In the genomic region with DNA sequence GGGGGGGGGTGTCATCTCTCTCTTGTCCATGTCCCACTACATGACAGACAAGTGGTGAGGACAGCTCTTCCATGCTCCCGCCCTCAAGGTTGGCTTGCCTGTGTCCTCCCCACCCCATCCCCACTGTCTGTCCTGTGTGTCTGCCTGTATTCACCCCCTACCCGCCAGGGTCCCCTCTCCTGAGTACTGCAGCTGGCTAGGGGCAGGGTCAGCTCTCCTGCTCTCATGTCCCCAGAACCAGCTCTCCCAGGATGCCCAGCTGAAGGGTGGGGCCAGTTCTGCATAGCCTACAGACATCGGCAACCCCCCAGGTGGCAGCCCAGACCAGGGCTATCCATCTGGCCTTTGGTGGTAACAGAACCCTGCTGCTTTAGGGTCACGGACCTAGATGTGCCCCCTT, we compare ENCODE assay signal across 23 mouse cellular contexts. TPM values are rescaled to one million over a fixed set of nuclear protein-coding genes. Genes with fewer than 3 reads are reported as not detected.
DNase-seq lines count a peak whose midpoint lies in the region; ATAC-seq and TF ChIP-seq lines count a peak whose summit lies in the region.
"Had no signal": no experiment of that assay in that cellular context is flagged by ENCODE, and none has a peak within 500 bp of the region (broad histone marks: within the 10 kb centered on the region; RNA-seq: fewer than 3 reads in every experiment).

No protein-coding gene starts in this region.

- no peak for TF ChIP-seq CTCF in heart, adult 2 months (IDR thresholded peaks at IDR 0.05)
- no peak for TF ChIP-seq CTCF in stomach, postnatal 0 days (IDR thresholded peaks at IDR 0.05; ENCODE audit: low read depth)

- no peaks in the 10 kb centered on the region for H3K4me1 ChIP-seq in embryonic facial prominence, embryonic 12.5 days
- H3K4me1 ChIP-seq in embryonic facial prominence, embryonic 10.5 days: no peaks in the 10 kb centered on the region
- peaks cover 4% of the 10 kb centered on the region for H3K4me1 ChIP-seq in heart, adult 2 months (ENCODE audit: control insufficient read depth, insufficient read depth, low read length)
- no peaks in the 10 kb centered on the region for H3K4me1 ChIP-seq in stomach, postnatal 0 days (replicated peaks; ENCODE audit: control insufficient read depth, insufficient read depth)
- H3K4me1 ChIP-seq in hindbrain, embryonic 16.5 days (ENCODE audit: control insufficient read depth, insufficient read depth, low read depth, low read length): no peaks in the 10 kb centered on the region

- H3K36me3 ChIP-seq in embryonic facial prominence, embryonic 12.5 days: no peaks in the 10 kb centered on the region
- no peaks in the 10 kb centered on the region for H3K36me3 ChIP-seq in embryonic facial prominence, embryonic 10.5 days (replicated peaks)
- no peaks in the 10 kb centered on the region for H3K36me3 ChIP-seq in heart, adult 2 months (ENCODE audit: control insufficient read depth, insufficient read depth, low read length)
- no peaks in the 10 kb centered on the region for H3K36me3 ChIP-seq in stomach, postnatal 0 days (ENCODE audit: control insufficient read depth, insufficient read depth, low read length)
- no peaks in the 10 kb centered on the region for H3K36me3 ChIP-seq in hindbrain, embryonic 16.5 days (ENCODE audit: control insufficient read depth, insufficient read depth, low read length)
- H3K36me3 ChIP-seq: G1E had no signal

- no peaks in the 10 kb centered on the region for H3K79me2 ChIP-seq in heart, adult 2 months (replicated peaks; ENCODE audit: control insufficient read depth, insufficient read depth, low read length)

- H3K27me3 ChIP-seq in embryonic facial prominence, embryonic 12.5 days: no peaks in the 10 kb centered on the region
- no peaks in the 10 kb centered on the region for H3K27me3 ChIP-seq in embryonic facial prominence, embryonic 10.5 days (replicated peaks; ENCODE audit: low read depth, poor library complexity, severe bottlenecking)
- no peaks in the 10 kb centered on the region for H3K27me3 ChIP-seq in heart, adult 2 months (ENCODE audit: control insufficient read depth, insufficient read depth, low read length)
- H3K27me3 ChIP-seq in stomach, postnatal 0 days (ENCODE audit: control insufficient read depth, insufficient read depth, low read length): no peaks in the 10 kb centered on the region
- no peaks in the 10 kb centered on the region for H3K27me3 ChIP-seq in hindbrain, embryonic 16.5 days (replicated peaks; ENCODE audit: control insufficient read depth, insufficient read depth, low read length)
- H3K27me3 ChIP-seq: CH12.LX, Patski had no signal

- H3K9me3 ChIP-seq in embryonic facial prominence, embryonic 12.5 days: no peaks in the 10 kb centered on the region
- H3K9me3 ChIP-seq in embryonic facial prominence, embryonic 10.5 days: no peaks in the 10 kb centered on the region
- no peaks in the 10 kb centered on the region for H3K9me3 ChIP-seq in stomach, postnatal 0 days (ENCODE audit: control insufficient read depth, low read length)
- H3K9me3 ChIP-seq in hindbrain, embryonic 16.5 days (ENCODE audit: control insufficient read depth, low read length): no peaks in the 10 kb centered on the region

- no peak overlapping the region for H3K27ac ChIP-seq in embryonic facial prominence, embryonic 12.5 days
- H3K27ac ChIP-seq in embryonic facial prominence, embryonic 10.5 days (replicated peaks): no peak overlapping the region
- no peak overlapping the region for H3K27ac ChIP-seq in heart, adult 2 months
- no peak overlapping the region for H3K27ac ChIP-seq in stomach, postnatal 0 days (replicated peaks)
- no peak overlapping the region for H3K27ac ChIP-seq in hindbrain, embryonic 16.5 days (ENCODE audit: low read depth, low read length)

- WGBS in embryonic facial prominence, embryonic 12.5 days: 90% methylated on average over 4 of the region's 4 CpGs
- 90% methylated on average over 4 of the region's 4 CpGs for WGBS in embryonic facial prominence, embryonic 10.5 days
- 92% methylated on average over 4 of the region's 4 CpGs for WGBS in heart, adult 2 months
- 96% methylated on average over 4 of the region's 4 CpGs for WGBS in stomach, postnatal 0 days
- WGBS in hindbrain, embryonic 16.5 days: 93% methylated on average over 4 of the region's 4 CpGs

- H3K9ac ChIP-seq in embryonic facial prominence, embryonic 12.5 days: no peak overlapping the region
- H3K9ac ChIP-seq in heart, adult 2 months (ENCODE audit: low read depth, low read length): no peak overlapping the region
- no peak overlapping the region for H3K9ac ChIP-seq in stomach, postnatal 0 days (ENCODE audit: low read length)
- H3K9ac ChIP-seq in hindbrain, embryonic 16.5 days (ENCODE audit: low read depth, low read length): no peak overlapping the region

- no peak for TF ChIP-seq POLR2A in heart, adult 2 months (IDR thresholded peaks at IDR 0.05; ENCODE audit: insufficient read depth, low read depth, low read length)

- intact Hi-C loops in heart, adult 2 months (cut with DNase I): loop anchor here (10.0 kb wide), 1 partner anchor 110 kb away; the partner anchor contains the start of gene Depp1

- no peak for TF ChIP-seq EP300 in heart, adult 2 months (IDR thresholded peaks at IDR 0.05; ENCODE audit: insufficient read depth, low read depth, low read length)
- no peak for TF ChIP-seq EP300 in stomach, postnatal 0 days (optimal IDR thresholded peaks at IDR 0.05)

- ATAC-seq in embryonic facial prominence, embryonic 12.5 days (ENCODE audit: insufficient number of reproducible peaks, insufficient read depth, low FRiP score, low TSS enrichment): 0 out of 2 replicates have a peak, but pooled peaks have one; percentile 35
- peak; percentile 21; the same call in 1 of the 2 replicates for ATAC-seq in stomach, postnatal 0 days (ENCODE audit: low FRiP score, low TSS enrichment)
- no peak for ATAC-seq in hindbrain, embryonic 16.5 days
- ATAC-seq: activated CD4-positive, CD25-positive, alpha-beta regulatory T cell, adult 4 months; CD4-positive, CD25-positive, alpha-beta regulatory T cell, adult 4 months; Patski had no signal

- DNase-seq in embryonic facial prominence, embryonic 10.5 days (ENCODE audit: low spot score): no peak
- DNase-seq in heart, adult 11 months: peak; percentile 76
- DNase-seq in heart, adult 2 months: no peak
- DNase-seq in CD4-positive helper T cell, adult 2 months (ENCODE audit: low read depth, low spot score): peak; percentile 2
- DNase-seq in stomach, postnatal 0 days (ENCODE audit: low spot score): no peak
- no peak for DNase-seq in right cerebral cortex, postnatal 36 days (ENCODE audit: low spot score in 2 of 2)
- DNase-seq: adrenal gland, adult 2 months; adrenal gland, adult 8-10 months; adrenal gland, postnatal 10 days; adrenal gland, postnatal 14 days; adrenal gland, postnatal 25 days; adrenal gland, postnatal 36 days; B cell, adult 2 months; cerebellum, adult 11 months; cerebellum, adult 11-12 months; cerebellum, adult 18-20 months had no signal

- H3K4me2 ChIP-seq in embryonic facial prominence, embryonic 12.5 days (replicated peaks): no peak overlapping the region
- H3K4me2 ChIP-seq in stomach, postnatal 0 days (replicated peaks; ENCODE audit: low read depth): no peak overlapping the region
- H3K4me2 ChIP-seq in hindbrain, embryonic 16.5 days (ENCODE audit: low read length): no peak overlapping the region

- H3K4me3 ChIP-seq in embryonic facial prominence, embryonic 12.5 days: no peak overlapping the region
- H3K4me3 ChIP-seq in embryonic facial prominence, embryonic 10.5 days: no peak overlapping the region
- no peak overlapping the region for H3K4me3 ChIP-seq in heart, adult 2 months
- H3K4me3 ChIP-seq in stomach, postnatal 0 days (ENCODE audit: low read depth, low read length): no peak overlapping the region
- H3K4me3 ChIP-seq in hindbrain, embryonic 16.5 days (ENCODE audit: low read length): no peak overlapping the region

RNA-seq across cellular contexts. Expression of gene Tmem72, which starts 47.8 kb away (rescaled TPM):
- 0.09 and 0.10 TPM in 2 replicates for polyA plus RNA-seq in embryonic facial prominence, embryonic 12.5 days (2016; fragmentation: Nextera tagmentation; extraction: Ambion mirVana)
- 0.04 and 0.06 TPM in 2 replicates for polyA plus RNA-seq in embryonic facial prominence, embryonic 10.5 days (2016; fragmentation: Nextera tagmentation; extraction: Ambion mirVana)
- total RNA-seq in heart, adult 2 months (2021): under 1 TPM; 0.03 to 0.05 TPM
- under 0.01 TPM in 2 replicates for polyA plus RNA-seq in heart, adult 2 months (2012; rRNA removed)
- 0.05 and 0.08 TPM in 2 replicates for polyA plus RNA-seq in stomach, postnatal 0 days (2015; fragmentation: Nextera tagmentation; extraction: Ambion mirVana)
- 2.5 and 5.4 TPM in 2 replicates for polyA plus RNA-seq in hindbrain, embryonic 16.5 days (2015; fragmentation: Nextera tagmentation; extraction: Ambion mirVana)
- polyA plus RNA-seq: G1E had no signal

Comparison
In these comparisons a context has a peak if more than half of its experiments do, and no peak if none do; other contexts are left out.
1. DNase-seq: peak in heart, adult 11 months (single experiment) and CD4-positive helper T cell, adult 2 months (single experiment); none in embryonic facial prominence, embryonic 10.5 days (single experiment), heart, adult 2 months (0 of 2), stomach, postnatal 0 days (single experiment) and right cerebral cortex, postnatal 36 days (0 of 2).